Mouse (Mus musculus) heart, adult 11 months (tissue): ENCODE data around the gene Nfam1.
"Not testable (repeated sequence)": the region's sequence is repeated elsewhere in the genome, so short reads cannot be mapped to it uniquely, and the experiment has no call there.

Experiments used
- DNase-seq: peaks from one replicate; pipeline ENCODE4 v3.0.0; 2022

The Nfam1 gene

DNA sequence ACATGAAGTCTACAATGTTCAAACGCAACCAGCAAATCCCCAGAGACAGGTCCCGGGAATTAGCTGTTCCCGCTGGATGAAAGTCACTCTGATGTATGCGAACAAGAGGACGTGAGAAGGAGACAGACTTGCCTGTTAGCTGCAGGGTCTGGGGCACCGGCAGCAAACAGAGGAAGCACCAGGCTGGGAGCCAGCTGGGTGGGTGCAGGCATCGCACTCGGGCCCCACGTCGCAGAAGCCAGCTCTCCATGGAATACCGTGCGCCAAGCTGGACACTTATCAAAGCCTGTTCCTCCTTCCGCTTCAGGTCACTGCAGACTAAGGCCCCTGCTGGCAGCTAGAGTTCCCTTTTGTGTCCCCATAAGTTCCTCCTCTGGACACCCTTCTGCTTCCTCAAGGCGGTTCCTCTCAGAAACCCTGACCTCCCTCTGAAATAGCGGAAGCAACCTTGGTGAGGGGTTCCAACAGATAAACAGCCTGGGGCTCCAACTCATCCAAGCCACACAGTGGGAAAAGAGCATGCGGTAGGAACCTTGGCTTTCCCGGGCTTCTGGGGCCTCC, at the start of gene Nfam1:
TSS of gene Nfam1 (minus strand) at position 326 of the 561 bp plus-strand sequence.
- DNase-seq: peak; percentile 97

DNA sequence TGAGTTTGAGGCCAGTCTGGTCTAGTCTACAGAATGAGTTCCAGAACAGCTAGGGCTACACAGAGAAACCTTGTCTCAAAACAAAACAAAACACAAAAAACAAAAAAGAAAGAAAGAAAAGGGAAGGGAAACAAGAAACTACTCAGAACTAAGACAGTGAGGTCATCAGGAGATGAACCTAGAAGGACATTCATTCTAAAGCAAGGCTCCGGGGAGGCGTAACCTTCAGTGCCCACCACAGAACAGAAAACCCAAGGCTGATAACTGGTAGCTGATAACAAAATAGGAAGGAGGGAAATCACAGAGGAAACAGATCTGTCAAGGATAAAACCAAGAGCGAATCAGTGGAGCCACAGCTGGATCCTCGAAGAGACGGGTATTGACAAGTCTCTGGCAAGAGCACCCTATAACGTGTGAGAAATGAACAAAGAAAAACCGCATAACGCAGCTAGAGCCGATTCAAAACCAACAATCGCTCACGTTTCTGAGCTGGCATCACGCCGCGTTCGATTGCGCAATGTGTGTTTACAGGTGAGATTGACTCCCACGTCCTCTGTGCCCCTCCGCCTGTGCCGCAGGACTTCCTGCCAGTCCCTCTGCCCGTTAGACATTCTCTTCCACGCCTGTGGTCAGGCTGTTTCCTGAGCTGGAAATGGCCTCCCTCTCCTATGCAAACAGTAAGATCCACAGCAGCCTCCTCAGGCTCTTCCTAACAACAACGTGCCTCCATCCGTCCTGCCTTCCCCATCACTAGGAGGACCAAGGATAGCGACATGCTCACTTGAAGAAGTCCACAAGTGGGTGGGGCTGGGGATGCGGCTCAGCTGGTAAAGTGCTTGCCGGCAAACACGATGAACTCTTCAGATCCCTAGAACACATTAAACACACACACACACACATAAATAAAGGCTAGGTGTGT, 42.8 kb upstream of the Nfam1 start:
- DNase-seq: no peak

DNA sequence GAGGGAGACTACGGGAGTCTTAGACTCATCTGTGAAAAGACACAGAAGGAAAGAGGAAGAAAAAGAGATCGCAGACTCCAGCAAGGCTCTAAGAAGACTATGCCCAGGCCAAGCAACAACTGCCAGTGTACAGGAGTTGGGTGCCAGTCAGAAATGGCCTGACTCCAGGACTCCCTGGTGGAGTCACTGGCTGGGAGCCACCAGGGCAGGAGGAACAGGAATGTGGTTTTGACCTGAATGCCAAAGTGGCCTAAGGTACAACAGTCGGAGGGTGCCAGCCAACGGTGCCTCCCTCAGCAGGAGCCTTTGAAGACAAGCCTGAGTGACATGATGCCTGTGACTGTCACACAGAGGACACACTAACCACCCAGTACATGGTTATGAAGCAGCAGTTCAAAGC, 41.1 kb upstream of the Nfam1 start:
- peak; percentile 93 for DNase-seq

DNA sequence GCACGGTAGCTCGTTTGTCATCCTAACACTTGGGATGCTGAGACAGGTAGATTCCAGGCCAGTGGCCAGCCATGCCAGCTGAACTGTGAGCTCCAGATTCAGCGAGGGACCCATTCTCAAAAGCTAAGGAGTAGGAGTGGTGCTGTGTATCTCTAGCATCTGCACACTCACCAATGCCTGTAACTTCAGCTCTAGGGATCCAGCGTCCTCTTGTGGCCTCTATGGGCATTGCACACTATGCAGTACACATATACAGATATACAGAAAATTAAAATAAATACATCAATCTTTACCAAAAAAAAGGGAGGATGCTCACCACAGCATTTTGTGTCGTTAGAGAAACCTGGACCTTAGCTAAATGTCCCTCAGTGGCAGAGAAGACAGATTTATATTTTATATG, 38.6 kb upstream of the Nfam1 start:
- no peak for DNase-seq

DNA sequence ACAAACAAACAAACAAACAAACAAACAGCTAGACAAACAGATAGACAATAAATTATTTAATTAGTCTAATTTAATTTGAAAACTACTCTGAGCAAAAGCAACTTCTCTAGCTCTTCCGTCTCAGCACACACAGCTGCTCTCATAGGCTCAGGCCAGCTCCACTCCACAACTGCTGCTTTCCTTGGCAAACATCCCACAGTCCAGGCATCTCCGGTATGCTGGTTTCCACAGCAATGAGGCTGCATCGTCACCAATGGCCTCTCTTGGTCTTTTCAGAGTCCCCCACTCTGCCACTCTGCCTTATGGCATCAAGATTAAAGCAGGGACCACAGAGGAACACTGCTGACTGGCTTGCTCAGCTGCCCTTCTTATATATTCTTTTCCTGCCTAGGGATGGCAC, 37.8 kb upstream of the Nfam1 start:
- peak; percentile 95 for DNase-seq

DNA sequence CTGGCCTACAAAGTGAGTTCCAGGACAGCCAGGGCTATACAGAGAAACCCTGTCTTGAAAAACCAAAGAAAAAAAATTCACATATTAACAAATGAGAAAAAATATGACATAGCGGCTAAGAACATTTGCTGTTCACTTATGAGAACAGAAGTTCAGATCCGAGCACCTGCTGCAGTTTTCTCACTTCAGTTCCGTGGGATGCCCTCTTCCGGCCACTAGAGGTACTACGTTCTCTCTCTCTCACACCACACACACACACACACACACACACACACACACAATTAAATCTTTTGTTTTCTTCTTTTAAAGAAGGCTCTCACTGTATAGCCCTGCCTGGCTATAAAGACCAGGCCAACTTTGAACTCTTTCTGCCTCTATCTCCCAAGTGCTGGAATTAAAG, 35.2 kb upstream of the Nfam1 start:
- no peak for DNase-seq

DNA sequence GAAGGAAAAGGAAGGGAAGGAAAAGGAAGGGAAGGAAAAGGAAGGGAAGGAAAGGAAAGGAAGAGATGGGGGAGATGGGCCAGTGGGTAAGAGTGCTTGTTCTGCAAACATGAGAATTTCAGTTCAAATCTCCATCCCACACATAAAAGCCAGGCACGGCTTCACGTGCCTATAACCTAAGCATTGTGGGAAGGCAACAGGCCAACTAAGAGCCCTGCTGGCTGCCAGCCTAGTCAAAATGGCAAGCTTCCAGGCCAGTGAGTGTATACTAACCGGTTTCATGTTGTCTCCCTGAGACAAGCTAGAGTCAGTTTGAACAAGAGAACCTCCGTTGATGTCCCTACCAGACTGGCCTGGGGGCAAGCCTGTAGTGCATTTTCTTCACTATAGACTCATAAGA, 32.4 kb upstream of the Nfam1 start:
- DNase-seq: no peak

DNA sequence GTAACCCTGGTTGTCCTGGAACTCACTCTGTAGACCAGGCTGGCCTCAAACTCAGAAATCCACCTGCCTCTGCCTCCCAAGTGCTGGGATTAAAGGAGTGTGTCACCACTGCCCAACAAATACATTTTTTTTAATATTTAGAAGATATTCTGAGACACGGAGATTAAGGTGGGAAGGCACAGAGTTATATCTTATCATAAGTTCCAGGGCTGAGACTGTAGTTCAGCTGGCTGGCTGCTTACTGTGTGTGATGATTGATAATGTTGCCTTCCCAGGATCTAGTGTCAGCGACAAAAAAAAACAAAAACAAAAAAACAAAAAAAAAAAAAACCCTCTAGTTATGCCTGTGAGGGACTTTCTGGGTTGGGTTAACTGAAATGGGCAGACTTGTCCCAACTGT, 29.5 kb upstream of the Nfam1 start:
- not testable (repeated sequence) for DNase-seq

DNA sequence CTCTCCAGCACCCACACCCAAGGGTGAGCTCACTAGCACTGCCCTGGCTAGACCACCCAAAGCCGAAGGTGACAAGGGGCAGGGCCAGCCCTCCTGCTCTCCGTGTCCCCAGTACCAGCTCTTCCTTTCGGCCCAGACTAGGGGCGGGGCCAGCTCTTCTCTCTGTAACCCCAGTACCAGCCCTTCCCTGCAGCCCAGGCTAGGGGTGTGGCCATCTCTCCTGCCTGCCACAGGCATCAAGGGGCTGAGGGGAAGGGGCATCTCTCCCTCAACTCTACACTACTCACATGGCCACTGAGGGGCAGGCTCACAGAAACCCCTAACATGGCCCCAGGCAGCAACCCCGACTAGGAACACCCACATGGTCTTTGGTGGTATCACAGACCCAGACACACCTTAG, 28.6 kb upstream of the Nfam1 start:
- no peak for DNase-seq

DNA sequence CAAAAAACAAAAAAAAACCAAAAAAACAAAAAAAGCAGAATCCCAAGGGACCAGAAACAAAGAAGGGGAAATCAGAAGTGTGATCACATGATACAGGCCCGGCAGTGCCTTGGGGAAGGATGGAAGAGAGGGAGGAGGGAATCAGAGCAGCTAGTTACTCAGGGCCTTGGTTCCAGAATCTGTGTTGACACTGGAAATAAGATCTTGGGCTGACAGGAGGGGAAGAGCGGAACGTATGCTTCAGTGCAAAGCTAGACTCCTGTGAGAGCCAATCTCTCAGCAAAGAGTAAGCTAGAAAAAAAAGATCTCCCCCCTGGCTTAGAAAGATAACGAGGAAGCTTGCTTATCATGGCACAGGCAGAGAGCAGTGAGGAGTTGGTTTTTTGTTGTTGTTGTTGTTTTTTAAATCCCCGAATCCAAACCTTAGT, 26.1 kb upstream of the Nfam1 start:
- no peak for DNase-seq

DNA sequence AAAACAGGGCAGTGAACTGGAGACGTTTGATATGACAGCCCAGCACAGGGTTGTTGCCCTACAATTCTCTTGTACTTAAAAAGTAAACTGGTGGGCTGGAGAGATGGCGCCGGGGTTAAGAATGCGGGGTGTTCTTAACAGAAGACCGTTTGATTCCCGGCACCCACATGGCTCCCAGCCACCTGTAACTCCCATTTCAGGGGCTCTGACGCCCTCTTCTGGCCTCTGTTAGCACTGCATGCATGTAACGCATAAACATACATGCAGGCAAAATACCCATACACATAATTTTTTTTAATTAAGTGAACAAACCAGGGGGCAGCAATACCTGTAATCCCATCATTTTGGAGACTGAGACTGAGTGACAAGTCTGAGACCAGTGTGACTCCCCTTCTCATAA, 24.4 kb upstream of the Nfam1 start:
- DNase-seq: no peak

DNA sequence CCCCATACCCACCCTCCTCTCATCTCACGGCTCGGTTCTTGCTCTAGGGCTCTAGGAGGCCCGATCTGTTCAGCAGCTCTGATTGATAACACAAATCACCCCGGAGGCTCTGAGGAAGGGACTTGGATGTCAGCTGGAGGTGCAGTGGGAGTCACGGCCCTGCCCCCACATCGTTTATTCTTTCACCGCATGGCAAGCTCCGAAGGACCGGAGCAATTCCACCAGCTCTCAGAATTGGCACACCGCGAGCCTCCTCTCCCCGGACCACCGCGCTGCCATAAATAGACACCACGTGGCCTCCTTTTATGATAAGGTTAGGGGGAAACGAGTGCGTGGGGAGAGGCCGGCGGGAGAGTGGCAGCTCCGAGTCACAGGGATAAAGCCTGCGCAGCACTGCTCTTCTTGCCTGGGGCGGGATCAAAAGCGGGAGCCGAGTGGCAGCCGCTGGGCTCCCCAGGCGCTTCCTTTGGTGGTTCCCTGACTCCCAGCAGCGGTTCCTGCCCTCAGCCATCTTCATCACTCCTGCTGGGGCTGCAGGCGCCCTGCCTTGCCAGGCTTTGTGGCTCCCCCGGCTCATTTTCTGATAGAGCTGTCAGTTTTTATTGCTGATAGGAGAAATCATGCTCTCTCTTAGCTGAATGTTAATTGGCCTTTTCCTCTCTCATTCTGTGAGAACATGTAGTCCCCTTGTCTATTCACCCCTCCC, 23.4 kb upstream of the Nfam1 start:
- DNase-seq: peak; percentile 93

DNA sequence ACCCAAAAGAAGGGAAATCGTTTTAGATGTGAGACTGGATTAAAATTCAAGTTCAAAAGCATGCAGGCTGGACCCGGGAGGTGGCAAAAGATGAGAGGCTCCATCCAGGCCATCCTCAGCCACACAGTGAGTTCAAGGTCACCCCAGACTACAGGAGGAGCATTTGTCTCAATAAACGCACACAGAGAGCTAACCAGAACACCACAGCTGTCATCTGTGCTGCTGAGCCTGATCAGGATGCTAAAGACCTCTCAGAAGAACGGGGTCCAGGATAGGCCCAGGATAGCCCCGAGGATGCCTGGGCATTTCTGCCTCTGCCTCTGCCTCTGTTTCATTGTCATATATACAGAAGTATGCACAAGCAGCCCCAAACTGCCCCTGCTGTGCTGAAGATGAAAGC, 22.5 kb upstream of the Nfam1 start:
- DNase-seq: no peak

DNA sequence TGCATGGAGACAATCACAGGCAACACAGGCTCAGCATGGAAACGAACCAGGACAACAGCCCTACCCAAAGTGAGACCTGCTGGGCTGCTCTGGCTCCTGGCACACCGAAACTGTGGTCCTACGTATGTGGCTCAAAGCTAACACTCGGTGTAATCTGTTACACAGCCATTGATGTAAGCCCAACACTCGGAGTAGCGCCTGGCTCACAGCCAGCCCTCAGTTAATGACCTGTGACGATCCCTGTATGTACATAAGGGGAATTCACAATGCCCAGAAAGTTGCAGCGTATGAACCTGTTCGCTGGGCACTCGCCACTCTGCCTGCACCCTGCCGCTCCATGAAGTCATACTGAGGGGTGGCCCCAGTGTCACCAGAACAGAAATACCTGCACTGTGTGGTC, 20.2 kb upstream of the Nfam1 start:
- DNase-seq: no peak

DNA sequence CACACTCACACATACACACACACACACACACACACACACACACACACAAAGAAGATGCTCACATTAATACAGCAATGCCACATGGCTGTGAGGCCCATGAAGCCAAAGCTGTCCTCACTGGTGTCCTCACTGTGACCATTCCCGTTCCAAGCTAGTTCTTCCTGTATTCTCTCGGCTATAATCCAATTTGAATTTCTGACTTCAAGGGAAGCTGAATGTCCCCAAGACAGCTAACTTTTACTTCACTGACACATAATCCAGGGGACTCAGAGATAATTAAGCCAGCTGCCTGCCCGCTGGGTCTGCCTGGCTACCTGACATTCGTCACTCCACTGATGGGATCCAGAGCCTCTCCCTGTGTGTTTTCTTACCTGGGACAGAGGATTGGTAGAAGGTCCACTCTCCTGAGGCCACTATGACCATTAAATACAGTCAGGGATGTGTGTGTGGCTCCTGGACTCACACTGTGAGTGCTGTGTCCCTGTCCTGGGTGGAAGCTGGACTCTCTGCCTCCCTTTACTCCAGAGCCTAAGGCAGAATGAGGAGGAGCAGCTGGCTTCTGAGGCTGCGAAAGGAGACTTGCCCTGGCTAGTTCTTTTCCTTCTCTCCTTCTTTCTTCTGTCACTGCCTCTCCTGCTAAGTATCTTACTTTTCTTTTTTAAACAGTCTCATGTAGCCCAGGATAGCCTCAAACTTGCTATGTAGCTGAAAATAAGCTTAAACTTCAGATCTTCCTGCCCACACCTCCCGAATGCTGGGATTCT, 19.4 kb upstream of the Nfam1 start:
- DNase-seq: no peak

DNA sequence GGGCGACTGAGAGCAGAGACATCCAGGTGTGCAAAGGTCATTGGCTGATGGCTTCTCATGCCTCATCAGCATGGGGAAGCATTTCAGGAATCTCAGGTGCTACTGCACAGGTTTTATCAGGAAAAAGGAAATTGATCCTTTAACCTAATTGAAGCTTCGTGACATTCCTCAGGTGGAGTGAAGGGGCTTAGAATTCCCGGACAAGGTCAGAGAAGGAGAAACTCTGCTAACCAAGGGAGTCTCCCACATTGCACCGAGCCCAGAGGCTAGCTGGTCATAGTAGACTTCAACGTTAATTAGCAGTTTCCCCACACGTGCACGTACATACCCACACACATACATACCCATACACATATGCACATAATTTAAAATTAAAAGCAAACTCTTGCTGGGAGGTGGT, 13.6 kb upstream of the Nfam1 start:
- DNase-seq: no peak

DNA sequence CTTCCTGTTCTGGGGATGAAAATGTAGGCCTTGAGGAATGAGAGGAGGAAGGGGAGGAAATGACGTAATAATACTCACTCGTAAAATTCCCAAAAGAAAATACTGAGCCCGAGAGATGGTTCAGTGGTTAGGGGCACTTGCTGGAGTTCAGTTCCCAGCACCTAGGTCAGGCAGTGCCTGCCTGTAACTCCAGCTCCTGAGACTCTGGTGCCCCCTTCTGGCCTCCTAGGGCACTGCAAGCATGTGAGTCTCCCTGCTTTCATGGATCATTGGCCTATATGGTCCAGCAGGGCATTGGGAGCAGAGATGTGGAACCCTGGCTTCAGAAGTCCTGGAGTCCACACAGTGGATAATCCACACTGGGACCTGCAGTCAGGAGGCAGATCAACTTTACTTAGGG, 13.2 kb upstream of the Nfam1 start:
- no peak for DNase-seq

DNA sequence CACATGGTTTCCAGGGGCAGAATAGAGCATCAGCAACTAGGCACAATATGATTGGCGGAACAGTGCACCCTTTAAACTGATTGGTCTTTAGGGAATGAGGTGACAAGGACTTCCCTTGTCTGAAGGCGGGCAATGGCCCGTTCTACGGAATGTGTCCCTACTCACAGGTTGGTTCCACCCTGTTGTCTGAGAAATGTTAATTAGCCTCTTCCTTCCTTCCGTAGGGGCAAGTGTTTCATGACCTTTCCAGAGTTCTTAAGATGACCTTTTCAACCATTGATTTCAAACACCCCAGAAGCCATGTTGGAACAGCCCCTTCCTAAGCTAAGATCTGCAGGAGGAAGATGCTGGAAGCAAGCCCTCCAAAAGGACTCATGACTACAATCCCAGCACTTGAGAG, 12.5 kb upstream of the Nfam1 start:
- not testable (repeated sequence) for DNase-seq

DNA sequence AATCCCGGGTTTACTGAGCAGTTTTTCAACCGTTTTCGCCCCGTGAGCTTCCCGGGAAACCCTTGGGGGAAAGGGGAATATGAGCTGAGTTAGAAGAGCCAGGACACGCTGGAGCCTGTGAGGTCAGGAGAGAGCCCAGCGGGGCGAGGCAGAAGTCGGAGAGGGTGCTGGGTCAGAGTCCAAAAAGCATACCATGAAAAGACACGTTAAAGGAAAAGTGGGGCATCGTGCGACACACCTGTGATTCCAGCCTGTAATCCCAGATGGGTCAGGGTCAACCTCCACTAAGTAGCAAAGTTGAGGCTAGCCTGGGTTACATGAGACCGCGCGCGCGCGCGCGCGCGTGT, 10.2 kb upstream of the Nfam1 start:
- DNase-seq: no peak

DNA sequence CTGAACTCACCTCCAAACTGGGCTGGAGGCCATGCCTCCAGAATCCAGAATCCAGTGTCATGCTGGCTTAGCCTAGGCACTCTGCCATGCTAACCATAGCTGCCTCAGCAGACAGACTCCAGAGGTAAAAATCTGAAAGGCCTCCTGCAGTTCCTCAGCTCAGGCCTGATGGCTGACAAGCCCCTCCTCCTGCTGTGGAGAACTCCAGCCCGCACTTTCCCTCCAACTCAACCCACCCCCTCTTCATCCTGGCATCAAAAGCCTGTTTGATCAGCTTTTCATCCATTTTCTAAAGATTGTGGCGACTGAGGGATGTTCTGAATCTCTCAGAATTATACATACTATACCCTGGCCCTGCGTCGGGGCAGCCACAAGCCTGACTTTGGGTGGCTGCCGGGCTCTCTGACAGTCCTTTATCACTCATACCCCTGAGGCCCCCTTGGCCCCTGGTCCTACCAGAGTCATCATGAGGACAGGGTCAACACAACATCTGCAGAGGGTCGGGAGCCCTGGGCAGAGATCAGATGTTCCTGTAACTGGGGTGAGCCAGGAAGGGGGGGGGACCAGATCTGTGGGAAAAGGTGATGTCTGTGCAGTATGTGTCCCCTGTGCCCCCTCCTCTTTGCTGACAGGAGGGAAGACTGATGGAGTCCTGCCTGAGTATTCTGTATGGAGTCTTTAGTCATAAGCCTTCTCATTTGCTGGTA, 9.7 kb upstream of the Nfam1 start:
- DNase-seq: no peak

DNA sequence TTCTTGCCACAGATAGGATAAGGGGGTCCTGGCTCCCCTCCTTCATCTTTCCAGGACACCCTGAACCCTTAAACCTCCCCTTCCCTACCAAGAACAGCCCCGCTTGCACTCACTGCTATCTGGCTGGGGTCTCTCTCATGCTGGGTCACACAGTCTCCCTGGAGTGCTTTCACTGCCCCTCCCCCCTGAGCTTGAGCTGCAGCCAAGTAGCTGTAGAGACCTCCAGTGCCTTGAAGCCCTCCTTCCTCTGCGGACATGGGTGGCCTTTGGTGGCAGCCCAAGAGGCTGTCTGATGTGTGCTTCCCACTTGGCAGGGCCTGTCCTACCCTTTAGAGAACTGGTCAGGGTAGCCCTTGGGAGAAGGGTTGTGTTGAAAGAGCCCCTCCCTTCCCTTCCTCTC, 7.0 kb upstream of the Nfam1 start:
- no peak for DNase-seq

DNA sequence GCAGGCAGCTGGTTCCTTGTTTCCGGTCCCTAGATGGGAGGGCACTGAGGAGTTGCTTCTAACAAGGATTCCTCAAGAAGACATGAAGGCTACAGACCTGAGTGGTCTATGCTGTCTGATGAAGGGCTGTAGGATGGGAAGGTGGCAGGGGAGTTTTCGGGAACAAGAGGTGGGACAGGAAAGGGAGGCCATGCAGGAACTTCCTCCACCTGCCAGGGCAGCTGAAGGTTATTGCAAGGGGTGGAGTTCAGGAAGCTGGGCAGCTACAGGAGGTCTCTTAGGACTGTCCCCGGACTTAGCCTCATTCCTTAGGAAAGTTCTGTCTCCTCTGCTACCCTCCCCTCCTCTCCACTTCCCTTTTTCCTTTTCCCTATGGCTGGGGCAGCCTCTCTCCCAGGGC, 5.7 kb upstream of the Nfam1 start:
- DNase-seq: peak; percentile 94
